Mouse (Mus musculus): Measurements from ENCODE around the gene Wdr26.

GRCm38 (mm10) chr1:181230731-181231148 lies 18.9 kb upstream of the Wdr26 start:
- no peak for TF ChIP-seq POLR2A (IDR thresholded peaks at IDR 0.05; ENCODE audit: low read depth, low read length)
- no peak for TF ChIP-seq CTCF (IDR thresholded peaks at IDR 0.05; ENCODE audit: borderline replicate concordance, insufficient read depth, low read length)
